Mouse (Mus musculus) thymus, adult 2 months (tissue): Measurements from ENCODE around the gene Pan3.

ENCODE experiments used
- CTCF ChIP-seq: fragments of 200-500 bp; IDR thresholded peaks from 2 replicates; pipeline ENCODE4 v1.5.1; 2012; ENCODE audit warnings: mild to moderate bottlenecking, control low read depth, low read length, moderate library complexity, borderline replicate concordance; ENCODE audit not compliant: control insufficient read depth, poor library complexity, insufficient read depth; ENCODE audit errors: extremely low read depth
- POLR2A ChIP-seq: fragments of 200-500 bp; IDR thresholded peaks from 2 replicates; pipeline ENCODE4 v1.6.1; 2012; ENCODE audit warnings: mild to moderate bottlenecking, low read length, control low read depth, moderate library complexity; ENCODE audit not compliant: control insufficient read depth, poor library complexity, insufficient read depth; ENCODE audit errors: extremely low read depth

- no peak for TF ChIP-seq CTCF
- TF ChIP-seq POLR2A = no peak
These were observed 19.0 kb downstream of the Pan3 start for GRCm38 (mm10) chr5:147448933-147449332.
